ENCODE assay signal across 8 mouse cellular contexts in the genomic region with DNA sequence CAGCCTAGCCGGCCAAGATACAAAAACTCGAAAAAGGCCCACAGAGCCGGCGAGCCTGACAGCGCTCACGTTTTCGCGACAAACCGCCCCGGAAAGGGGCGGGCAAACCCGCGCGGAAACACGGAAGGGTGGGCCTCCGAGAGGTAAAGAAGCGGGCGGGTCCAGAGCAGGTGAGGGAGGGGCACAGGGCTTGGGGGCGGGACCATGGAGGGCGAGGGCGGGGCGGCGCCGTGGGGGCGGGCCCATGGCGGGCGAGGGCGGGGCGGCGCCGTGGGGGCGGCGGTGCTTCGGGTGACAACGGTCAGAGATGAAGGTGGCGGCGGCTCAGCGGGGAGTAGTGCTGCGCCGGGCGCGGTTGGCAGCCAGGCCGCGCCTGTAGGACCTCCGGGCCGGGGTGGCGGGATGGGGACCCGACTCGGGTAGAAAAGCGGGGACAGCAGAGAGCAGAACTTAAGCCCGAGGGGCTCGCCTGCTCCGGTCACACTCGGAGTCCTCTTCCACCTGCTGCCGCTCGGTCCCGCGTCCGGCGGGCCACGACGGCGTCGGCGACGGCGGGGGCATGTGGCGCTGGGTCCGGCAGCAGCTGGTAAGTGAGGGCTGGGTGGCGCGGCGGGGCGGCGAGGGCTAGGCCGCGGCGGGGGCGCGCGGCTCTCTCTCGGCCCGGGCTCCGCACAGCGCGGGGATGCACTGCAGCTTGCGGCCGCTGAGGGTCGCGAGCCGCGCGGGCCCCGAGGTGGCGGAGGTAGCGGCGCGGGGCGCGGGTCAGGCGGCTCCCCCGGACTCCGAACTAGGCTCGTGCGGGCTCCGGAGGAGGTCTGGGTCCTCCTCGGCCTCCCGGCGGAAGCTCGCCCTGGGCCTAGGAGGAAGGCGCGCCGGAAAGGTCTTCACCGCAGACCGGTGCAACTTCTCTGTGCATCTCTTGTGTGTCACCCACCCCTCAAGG. TPM values are rescaled to one million over a fixed set of nuclear protein-coding genes. Genes with fewer than 3 reads are reported as not detected.
A peak's percentile ranks its signal among the peaks of the same experiment; 100 is the strongest.
DNase-seq lines count a peak whose midpoint lies in the region; ATAC-seq and TF ChIP-seq lines count a peak whose summit lies in the region.

A gene (plus strand): TSS at position 282 of the 943 bp plus-strand sequence.

- peak within 1 kb of the TSS; percentile 72 for H3K4me2 ChIP-seq in forebrain, embryonic 14.5 days (ENCODE audit: low read length)
- H3K4me2 ChIP-seq in lung, embryonic 14.5 days, result peak within 1 kb of the TSS; percentile 71

- TF ChIP-seq POLR2A in olfactory bulb, adult 2 months (IDR thresholded peaks at IDR 0.05; ENCODE audit: insufficient read depth, low read depth, low read length), result peak; percentile 59
- TF ChIP-seq POLR2A in thymus, adult 2 months (IDR thresholded peaks at IDR 0.05; ENCODE audit: control insufficient read depth, extremely low read depth, insufficient read depth, low read length, poor library complexity), result peak; percentile 84

- H3K4me1 ChIP-seq in forebrain, embryonic 14.5 days (ENCODE audit: control insufficient read depth, insufficient read depth, low read length), result no peaks in the 10 kb centered on the region
- no peaks in the 10 kb centered on the region for H3K4me1 ChIP-seq in lung, embryonic 14.5 days (ENCODE audit: insufficient read depth)
- H3K4me1 ChIP-seq in olfactory bulb, adult 2 months (ENCODE audit: control insufficient read depth, insufficient read depth, low read length), result peaks cover 4% of the 10 kb centered on the region; the same call in 1 of the 2 replicates
- H3K4me1 ChIP-seq in thymus, adult 2 months (replicated peaks; ENCODE audit: control insufficient read depth, insufficient read depth, low read length), result peaks cover 4% of the 10 kb centered on the region; the same call in 1 of the 2 replicates

- no peaks in the 10 kb centered on the region for H3K9me3 ChIP-seq in forebrain, embryonic 14.5 days (replicated peaks; ENCODE audit: control insufficient read depth, low read length)
- H3K9me3 ChIP-seq in lung, embryonic 14.5 days (ENCODE audit: low read depth, low read length), result no peaks in the 10 kb centered on the region

- intact Hi-C loops in heart, postnatal 14 days (cut with DNase I), result loop anchor here (5.0 kb wide), 2 partner anchors 178 to 308 kb away; no protein-coding TSS in a partner anchor

- TF ChIP-seq CTCF in lung, embryonic 14.5 days (IDR thresholded peaks at IDR 0.05; ENCODE audit: low read depth), result no peak
- peak; percentile 41; the same call in 1 of the 2 replicates for TF ChIP-seq CTCF in olfactory bulb, adult 2 months (IDR thresholded peaks at IDR 0.05; ENCODE audit: insufficient read depth, low read depth, low read length)
- TF ChIP-seq CTCF in thymus, adult 2 months (IDR thresholded peaks at IDR 0.05; ENCODE audit: borderline replicate concordance, control insufficient read depth, extremely low read depth, insufficient read depth, low read length, poor library complexity), result peak; percentile 76

- peak within 1 kb of the TSS; percentile 91 for H3K9ac ChIP-seq in forebrain, embryonic 14.5 days (ENCODE audit: low read length)
- peak within 1 kb of the TSS; percentile 84 for H3K9ac ChIP-seq in lung, embryonic 14.5 days

- WGBS in forebrain, embryonic 14.5 days, result under 1% methylated on average over 87 of the region's 114 CpGs
- under 1% methylated on average over 96 of the region's 114 CpGs for WGBS in lung, embryonic 14.5 days
- WGBS in olfactory bulb, adult 2 months, result under 1% methylated on average over 113 of the region's 114 CpGs
- under 1% methylated on average over 110 of the region's 114 CpGs for WGBS in thymus, adult 2 months

- DNase-seq in ES-CJ7 (ENCODE audit: low read depth, low spot score), result peak; percentile 83
- peak; percentile 82 for DNase-seq in forebrain, embryonic 14.5 days (ENCODE audit: low spot score)
- DNase-seq in heart, postnatal 14 days, result peak; percentile 78 to 84
- peak; percentile 42 to 82 for DNase-seq in layer of hippocampus, adult 18-20 months (ENCODE audit: low spot score in 2 of 2)
- DNase-seq in lung, embryonic 14.5 days, result peak; percentile 87
- DNase-seq in thymus, adult 2 months, result peak; percentile 85

- H3K4me3 ChIP-seq in forebrain, embryonic 14.5 days (ENCODE audit: low read depth, low read length), result peak within 1 kb of the TSS; percentile 91
- H3K4me3 ChIP-seq in lung, embryonic 14.5 days (ENCODE audit: low read depth, low read length), result peak within 1 kb of the TSS; percentile 83
- peak within 1 kb of the TSS; percentile 79 for H3K4me3 ChIP-seq in olfactory bulb, adult 2 months (ENCODE audit: insufficient read depth, low read depth, low read length)
- H3K4me3 ChIP-seq in thymus, adult 2 months (ENCODE audit: control insufficient read depth, insufficient read depth, low read length), result peak within 1 kb of the TSS; percentile 87

- no peaks in the 10 kb centered on the region for H3K36me3 ChIP-seq in forebrain, embryonic 14.5 days (ENCODE audit: control insufficient read depth, insufficient read depth, low read length)
- H3K36me3 ChIP-seq in lung, embryonic 14.5 days (ENCODE audit: insufficient read depth), result no peaks in the 10 kb centered on the region
- H3K36me3 ChIP-seq in thymus, adult 2 months (ENCODE audit: control insufficient read depth, insufficient read depth, low read length), result no peaks in the 10 kb centered on the region

- H3K27me3 ChIP-seq in forebrain, embryonic 14.5 days (replicated peaks; ENCODE audit: control insufficient read depth, insufficient read depth, low read length), result no peaks in the 10 kb centered on the region
- H3K27me3 ChIP-seq in lung, embryonic 14.5 days (ENCODE audit: insufficient read depth, low read length), result no peaks in the 10 kb centered on the region
- H3K27me3 ChIP-seq in thymus, adult 2 months (ENCODE audit: control insufficient read depth, insufficient read depth, low read length), result no peaks in the 10 kb centered on the region

- peak; percentile 85 for ATAC-seq in cerebellum, adult (ENCODE audit: insufficient number of reproducible peaks, low FRiP score, low TSS enrichment)
- peak; percentile 95 for ATAC-seq in forebrain, embryonic 14.5 days
- peak; percentile 95 for ATAC-seq in lung, embryonic 14.5 days (ENCODE audit: insufficient read depth)

- peak within 1 kb of the TSS; percentile 87 for H3K27ac ChIP-seq in forebrain, embryonic 14.5 days (ENCODE audit: low read depth, low read length)
- peak within 1 kb of the TSS; percentile 95 for H3K27ac ChIP-seq in lung, embryonic 14.5 days (ENCODE audit: low read depth)
- H3K27ac ChIP-seq in olfactory bulb, adult 2 months (ENCODE audit: insufficient read depth, low read depth, low read length), result peak within 1 kb of the TSS; percentile 70
- peak within 1 kb of the TSS; percentile 47 for H3K27ac ChIP-seq in thymus, adult 2 months (ENCODE audit: control insufficient read depth, insufficient read depth, low read length)

RNA-seq across cellular contexts. Expression of the gene that starts here (rescaled TPM):
- 25.0 and 29.7 TPM in 2 replicates for polyA plus RNA-seq in forebrain, embryonic 14.5 days (2014; fragmentation: Nextera tagmentation; extraction: Ambion mirVana)
- total RNA-seq in heart, postnatal 14 days (2021), result 10 to 100 TPM; 34.8 to 35.9 TPM
- 10 to 100 TPM; 75.9 to 76.3 TPM for total RNA-seq in layer of hippocampus, adult 18-20 months (2021)
- 36.2 and 38.7 TPM in 2 replicates for polyA plus RNA-seq in lung, embryonic 14.5 days (2014; fragmentation: Nextera tagmentation; extraction: Ambion mirVana)
- 158 TPM in 1 of 2 replicates, not detected in the other for polyA plus RNA-seq in olfactory bulb, adult 2 months (2012; ENCODE audit: insufficient read depth, insufficient read length, low replicate concordance, missing spikeins)
- polyA plus RNA-seq in thymus, adult 2 months (2012; rRNA removed), result 35.6 and 37.5 TPM in 2 replicates

Comparison
In these comparisons a context has a peak if more than half of its experiments do, and no peak if none do; other contexts are left out.
1. Peak in every context shown above with its lines: DNase-seq, ATAC-seq, H3K4me3 ChIP-seq and H3K27ac ChIP-seq.